Mouse (Mus musculus) thymus, adult 2 months (tissue): ENCODE data around the gene Cyb561.

Source experiments
- CTCF ChIP-seq: fragments of 200-500 bp; IDR thresholded peaks from 2 replicates; pipeline ENCODE4 v1.5.1; 2012; ENCODE audit warnings: mild to moderate bottlenecking, control low read depth, low read length, moderate library complexity, borderline replicate concordance; ENCODE audit not compliant: control insufficient read depth, poor library complexity, insufficient read depth; ENCODE audit errors: extremely low read depth
- POLR2A ChIP-seq: fragments of 200-500 bp; IDR thresholded peaks from 2 replicates; pipeline ENCODE4 v1.6.1; 2012; ENCODE audit warnings: mild to moderate bottlenecking, low read length, control low read depth, moderate library complexity; ENCODE audit not compliant: control insufficient read depth, poor library complexity, insufficient read depth; ENCODE audit errors: extremely low read depth

- TF ChIP-seq CTCF (no peak), POLR2A (no peak)
Measured at GRCm38 (mm10) chr11:105905529-105906213, 47.5 kb downstream of the Cyb561 start.
